Mouse (Mus musculus) small intestine, adult 2 months (tissue): Measurements from ENCODE around the gene Nars2.

Source experiments
- CTCF ChIP-seq: fragments of 200-500 bp; IDR thresholded peaks from 2 replicates; pipeline ENCODE4 v1.5.1; 2012; ENCODE audit warnings: low read depth, mild to moderate bottlenecking, control low read depth, inconsistent platforms, low read length, moderate library complexity, mixed read lengths; ENCODE audit not compliant: insufficient replicate concordance, insufficient read length; ENCODE audit errors: extremely low read depth
- POLR2A ChIP-seq: fragments of 200-500 bp; IDR thresholded peaks from 2 replicates; pipeline ENCODE4 v1.6.1; 2012; ENCODE audit warnings: low read depth, mild to moderate bottlenecking, control low read depth, inconsistent platforms, low read length, moderate library complexity

DNA sequence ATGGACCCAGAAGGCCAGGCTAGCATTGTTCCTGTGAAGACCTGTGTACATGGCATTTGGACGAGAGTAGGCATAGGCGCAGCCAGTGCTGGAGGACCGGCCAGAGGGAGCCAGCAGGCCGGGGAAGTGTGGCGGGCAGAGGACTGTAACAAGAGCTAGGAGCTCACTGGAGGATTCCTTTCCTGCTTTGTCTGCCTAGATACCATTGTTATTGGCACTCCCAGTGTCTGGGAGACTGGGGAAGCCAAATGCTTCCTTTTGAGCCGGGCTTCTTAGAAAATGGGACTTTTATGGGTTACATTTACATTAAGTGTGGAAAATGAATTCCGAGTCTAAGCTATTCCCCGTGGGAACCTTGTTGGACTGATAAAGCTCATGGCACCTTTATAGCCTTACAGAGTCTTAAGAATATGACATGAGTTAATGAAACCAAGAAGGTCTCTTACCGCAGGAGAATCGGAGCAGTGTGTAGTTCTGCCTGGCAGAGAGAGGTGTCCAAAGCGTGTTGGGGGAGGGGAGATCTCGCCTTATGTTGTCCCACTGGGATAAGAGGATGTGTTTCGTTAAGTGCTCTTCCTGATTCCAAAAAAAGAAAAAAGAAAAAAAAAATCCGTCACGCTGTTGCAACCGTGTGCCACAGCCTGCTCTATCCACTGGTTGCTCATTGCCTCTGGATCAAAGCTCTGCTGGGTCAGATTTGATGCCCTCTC is 43.2 kb upstream of the Nars2 start:
- no peak for TF ChIP-seq POLR2A
- TF ChIP-seq CTCF, result no peak
